ENCODE assay signal across 7 mouse cellular contexts in the genomic region with DNA sequence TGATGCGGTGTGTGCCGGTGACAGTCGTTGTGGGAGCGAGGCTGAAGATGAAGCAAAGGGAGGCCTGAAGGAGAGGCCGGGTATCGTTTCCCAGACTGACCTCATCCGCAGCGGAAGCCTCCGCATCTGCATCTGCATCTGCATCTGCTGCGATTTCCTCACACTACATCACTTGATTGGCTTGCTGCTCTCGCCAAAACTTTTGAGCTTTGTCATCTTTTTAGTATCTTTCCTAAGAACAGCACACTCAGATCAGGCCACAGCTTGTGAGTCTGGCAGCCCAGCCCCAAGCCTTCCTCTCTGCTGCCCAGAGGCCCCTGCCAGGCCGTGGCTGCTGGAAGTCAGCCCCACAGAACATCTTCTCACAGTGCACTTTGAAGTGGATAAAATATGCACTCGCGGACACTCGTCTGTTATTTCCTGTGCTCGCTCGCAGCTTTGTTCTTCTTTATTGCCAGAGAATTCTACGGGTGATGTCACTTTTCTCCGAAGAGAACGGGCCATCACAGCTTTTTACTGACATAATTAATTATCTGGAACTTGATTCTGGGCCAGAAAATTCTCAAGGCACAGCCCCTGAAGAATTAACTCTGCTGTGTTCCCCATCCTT.
DNase-seq lines count a peak whose midpoint lies in the region; ATAC-seq and TF ChIP-seq lines count a peak whose summit lies in the region.

No protein-coding gene starts in this region.

- peak; percentile 42 to 52 for DNase-seq in adrenal gland, adult 18-20 months (ENCODE audit: low spot score in 2 of 2)
- peak; percentile 72 for DNase-seq in brain, embryonic 14.5 days (ENCODE audit: low read depth)
- peak; percentile 56 to 63 for DNase-seq in heart, adult 18-20 months
- peak; percentile 55 for DNase-seq in midbrain, embryonic 14.5 days
- DNase-seq in right cerebral cortex, adult 18-20 months = no peak

- H3K9ac ChIP-seq in intestine, embryonic 16.5 days (ENCODE audit: low read depth, low read length) = peak overlapping the region; percentile 27; the same call in 1 of the 2 replicates
- H3K9ac ChIP-seq in midbrain, embryonic 14.5 days (replicated peaks; ENCODE audit: low read length) = 0 out of 2 replicates have a peak overlapping the region, but pooled peaks have one; percentile 12

- no peak overlapping the region; the same call in 1 of the 2 replicates for H3K4me3 ChIP-seq in intestine, embryonic 16.5 days (ENCODE audit: low read length)
- H3K4me3 ChIP-seq in midbrain, embryonic 14.5 days (replicated peaks; ENCODE audit: low read depth, low read length) = no peak overlapping the region

- 39% methylated on average over 20 of the region's 20 CpGs for WGBS in intestine, embryonic 16.5 days
- 46% methylated on average over 20 of the region's 20 CpGs for WGBS in midbrain, embryonic 14.5 days

- ATAC-seq in intestine, embryonic 16.5 days = peak; percentile 53
- ATAC-seq in midbrain, embryonic 14.5 days (ENCODE audit: low FRiP score, low TSS enrichment) = no peak; the same call in 1 of the 2 replicates
- ATAC-seq in megakaryocyte, adult 5-6 weeks (ENCODE audit: poor library complexity, severe bottlenecking) = no peak

- 0 out of 2 replicates have a peak, but pooled peaks cover 4% of the 10 kb centered on the region for H3K4me1 ChIP-seq in intestine, embryonic 16.5 days (ENCODE audit: control insufficient read depth, insufficient read depth, low read length)
- H3K4me1 ChIP-seq in midbrain, embryonic 14.5 days (ENCODE audit: control insufficient read depth, insufficient read depth, low read length) = peaks cover 13% of the 10 kb centered on the region

- no peaks in the 10 kb centered on the region for H3K27me3 ChIP-seq in intestine, embryonic 16.5 days (replicated peaks; ENCODE audit: control insufficient read depth, insufficient read depth, low read length)
- H3K27me3 ChIP-seq in midbrain, embryonic 14.5 days (ENCODE audit: control insufficient read depth, insufficient read depth, low read length) = no peaks in the 10 kb centered on the region

- peak overlapping the region; percentile 24; the same call in 1 of the 2 replicates for H3K4me2 ChIP-seq in intestine, embryonic 16.5 days (ENCODE audit: low read depth, low read length)
- peak overlapping the region; percentile 38 for H3K4me2 ChIP-seq in midbrain, embryonic 14.5 days (ENCODE audit: low read length)

- H3K27ac ChIP-seq in intestine, embryonic 16.5 days (ENCODE audit: low read length) = peak overlapping the region; percentile 78
- peak overlapping the region; percentile 49; the same call in 1 of the 2 replicates for H3K27ac ChIP-seq in midbrain, embryonic 14.5 days (replicated peaks; ENCODE audit: low read depth, low read length)

- no peak for TF ChIP-seq POLR2A in brain, embryonic 14.5 days (IDR thresholded peaks at IDR 0.05; ENCODE audit: borderline replicate concordance, extremely low read depth, insufficient read depth, insufficient read length, poor library complexity, severe bottlenecking)

- TF ChIP-seq CTCF in brain, embryonic 14.5 days (IDR thresholded peaks at IDR 0.05; ENCODE audit: borderline replicate concordance, extremely low read depth, insufficient read depth, insufficient read length) = no peak

- no peaks in the 10 kb centered on the region for H3K36me3 ChIP-seq in intestine, embryonic 16.5 days (ENCODE audit: control insufficient read depth, insufficient read depth, low read length)
- no peaks in the 10 kb centered on the region for H3K36me3 ChIP-seq in midbrain, embryonic 14.5 days (ENCODE audit: control insufficient read depth, insufficient read depth, low read length)

- H3K9me3 ChIP-seq in intestine, embryonic 16.5 days (ENCODE audit: control insufficient read depth, low read length) = no peaks in the 10 kb centered on the region
- H3K9me3 ChIP-seq in midbrain, embryonic 14.5 days (ENCODE audit: control insufficient read depth, low read length) = no peaks in the 10 kb centered on the region
